Mouse (Mus musculus) hematopoietic stem cell, adult 5-6 weeks (primary cell): ENCODE data around the gene Itga1. TPM values are rescaled to one million over a fixed set of nuclear protein-coding genes. Genes with fewer than 3 reads are reported as not detected.

ENCODE experiments used
- ATAC-seq, 2 experiments: fragments of 125-278 bp in 1 of 2; replicated peaks in 1 of 2; 2 replicates each; pipeline ENCODE4 v1.8.0; 2016 to 2017; ENCODE audit warnings: inconsistent platforms in 2 of 2, mild to moderate bottlenecking in 2 of 2, moderate number of reproducible peaks in 2 of 2, low read depth in 1 of 2, moderate TSS enrichment in 1 of 2; ENCODE audit not compliant: low FRiP score in 2 of 2, poor library complexity in 2 of 2, severe bottlenecking in 2 of 2, insufficient read depth in 1 of 2, low TSS enrichment in 1 of 2
- total RNA-seq: library from RNA; stranded (forward); fragments of 172-1452, 232-1000 nt; gene quantifications from 2 replicates; pipeline ENCODE4 v1.2.3, GENCODE M21; 2017

Gene Itga1
- total RNA-seq: 0.81 and 0.84 TPM in 2 replicates

DNA sequence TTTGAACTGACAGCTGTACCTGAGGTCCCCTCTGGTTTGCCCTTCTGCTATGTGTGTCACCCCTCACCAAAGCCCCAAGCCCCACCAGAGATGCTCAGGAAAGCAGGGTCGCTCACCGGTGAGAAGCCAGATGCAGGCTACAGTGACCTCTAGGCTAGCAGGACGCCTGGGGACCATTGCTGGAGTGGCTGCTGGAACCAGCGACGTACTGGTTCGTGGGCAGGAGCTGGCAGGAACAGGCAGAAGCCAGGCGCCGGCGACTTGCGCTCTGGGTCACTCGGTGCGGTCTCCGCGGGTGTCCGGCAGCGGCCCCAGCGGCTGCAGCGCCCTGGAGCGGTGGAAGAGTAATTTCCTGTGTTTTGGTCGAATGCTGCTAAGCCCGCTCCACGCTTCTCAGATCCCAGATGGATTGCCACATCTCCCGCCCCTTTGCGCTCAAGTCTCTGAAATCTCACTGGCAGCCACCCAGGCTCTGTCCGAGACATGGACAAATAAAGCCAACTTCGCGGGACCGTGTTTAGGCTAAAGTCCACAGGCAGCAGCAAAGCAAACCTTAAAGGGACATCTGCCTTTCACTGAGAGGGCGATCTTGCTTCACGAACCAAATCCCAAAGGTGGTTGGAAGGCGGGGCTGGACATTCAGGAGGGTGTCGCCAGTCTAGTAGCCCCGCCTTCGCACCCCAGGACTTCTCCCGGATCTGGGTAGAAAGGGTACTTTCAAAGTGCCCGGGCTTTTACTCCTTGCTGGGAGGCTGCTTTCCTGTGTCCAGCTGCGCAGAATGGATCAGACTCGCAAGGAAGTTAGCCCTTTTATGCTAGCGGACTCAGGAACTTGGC is at the start of gene Itga1, which contains the start of gene Gm49395:
Itga1 (minus strand) TSS at position 610 of the 837 bp plus-strand sequence.
Gm49395 (minus strand) TSS at position 567 of the 837 bp plus-strand sequence.
- peak; percentile 68 to 85 for ATAC-seq

DNA sequence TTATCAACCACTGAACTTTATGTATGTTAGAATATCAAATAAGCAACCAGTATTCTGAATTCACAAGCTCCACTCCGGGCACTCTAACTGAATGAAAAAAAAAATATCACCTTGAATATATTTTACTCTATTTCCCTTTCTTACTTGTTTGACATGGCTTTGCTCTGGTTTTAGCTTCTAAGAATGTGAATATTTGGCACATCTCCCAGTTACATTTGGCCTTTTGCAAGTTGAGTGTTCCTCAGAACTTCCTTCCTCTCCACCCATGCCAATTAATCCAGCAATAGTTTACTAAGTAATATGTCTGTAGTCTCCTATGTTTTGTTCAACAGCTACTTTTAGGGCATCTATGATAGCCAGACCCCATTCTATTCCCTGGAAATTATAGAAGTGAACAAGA is 48.8 kb upstream of the Itga1 start:
- ATAC-seq: peak; percentile 17 to 53; a peak in 3 of 4 replicates

DNA sequence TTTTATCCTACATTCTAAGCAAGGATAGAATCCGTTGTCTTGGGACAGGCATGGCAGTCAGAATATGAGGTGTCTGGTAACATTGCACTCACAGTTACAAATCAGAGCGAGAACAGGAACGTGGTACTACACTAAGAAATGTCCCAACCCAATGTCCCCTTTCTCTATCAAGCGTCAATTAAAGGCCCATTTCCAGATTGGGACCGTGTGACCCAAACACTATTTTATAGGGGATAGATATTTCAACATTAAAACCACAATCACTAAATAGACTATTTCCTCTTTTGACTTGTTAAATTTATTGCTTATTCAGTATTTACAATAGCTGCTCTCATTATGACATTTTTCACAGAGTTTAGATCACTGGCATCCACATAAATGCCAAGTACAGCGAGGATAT is 48.1 kb upstream of the Itga1 start:
- no peak for ATAC-seq

DNA sequence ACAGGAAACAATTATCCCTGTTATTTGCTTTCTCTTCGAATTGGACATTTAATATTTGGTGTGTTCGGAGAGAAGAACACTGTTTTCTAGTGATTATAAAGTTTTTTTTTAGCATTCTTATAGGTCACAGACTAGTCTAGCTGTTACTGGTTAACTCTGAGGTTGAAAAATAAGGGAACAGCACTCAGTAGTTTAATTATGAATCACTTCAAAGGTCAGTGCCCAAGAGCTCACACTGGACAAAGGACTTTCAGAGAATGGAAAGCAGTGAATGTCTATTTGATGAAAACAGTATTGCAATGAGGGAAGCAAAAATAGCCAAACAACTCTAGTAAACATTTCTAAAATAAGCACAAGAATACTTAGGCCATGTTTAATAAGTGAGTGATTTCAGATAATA is 41.8 kb upstream of the Itga1 start:
- ATAC-seq: no peak

DNA sequence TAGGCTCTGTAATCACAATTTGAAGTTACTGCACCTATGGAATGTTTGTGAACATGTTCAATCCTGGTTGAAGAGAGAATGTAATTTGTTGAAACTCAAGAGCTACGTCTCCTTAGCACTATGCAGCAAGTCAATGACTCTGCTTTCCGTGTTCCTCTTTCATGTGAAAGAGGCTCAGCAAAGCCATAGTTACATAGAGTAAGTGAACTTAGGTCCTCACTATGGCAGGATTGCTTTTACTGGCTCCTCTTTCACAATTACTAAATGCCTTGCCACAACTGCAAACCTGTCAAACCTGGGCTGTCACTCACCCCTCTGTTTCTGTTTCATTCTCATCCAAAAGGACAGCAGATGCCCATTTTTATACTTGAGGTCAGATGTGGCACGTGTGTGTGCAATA is 40.3 kb upstream of the Itga1 start:
- ATAC-seq: no peak

DNA sequence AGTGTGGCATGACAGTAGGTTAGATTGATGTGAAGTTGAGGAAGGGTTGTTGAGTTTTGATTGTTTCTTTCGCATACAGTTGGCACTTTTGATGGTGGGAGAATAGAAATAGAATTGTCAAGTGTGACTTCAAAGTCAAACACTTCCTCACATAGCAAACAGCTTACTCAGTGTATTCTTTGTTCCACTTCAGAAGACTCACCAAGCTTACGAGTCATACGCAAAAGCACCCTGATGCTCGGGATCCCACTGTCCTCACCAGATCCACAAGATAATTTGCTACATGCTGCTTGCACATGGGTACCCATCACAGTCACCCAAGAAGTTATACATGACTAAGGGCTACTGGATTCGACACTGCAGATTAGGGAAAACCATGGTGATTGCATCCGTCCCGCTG is 36.7 kb upstream of the Itga1 start:
- no peak for ATAC-seq

DNA sequence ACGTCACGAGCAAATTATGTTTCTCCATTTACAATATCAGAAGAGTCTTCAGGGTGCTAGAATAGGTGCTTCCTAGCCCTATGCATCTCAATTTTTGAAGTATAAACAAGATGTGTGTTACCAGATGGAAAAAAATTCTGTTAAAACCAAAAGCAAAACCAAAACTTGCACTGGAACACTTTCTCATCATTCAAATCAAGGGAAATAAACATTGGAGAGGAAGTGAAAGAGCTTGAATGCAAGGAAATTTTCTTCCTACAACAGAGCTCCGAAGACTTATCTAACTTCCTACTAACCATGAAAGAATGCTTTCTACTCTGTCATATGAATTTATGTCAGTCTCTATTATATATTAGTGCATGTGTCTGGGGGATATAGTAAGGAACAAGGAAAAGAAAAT is 35.0 kb upstream of the Itga1 start:
- ATAC-seq: peak; percentile 53 to 64

DNA sequence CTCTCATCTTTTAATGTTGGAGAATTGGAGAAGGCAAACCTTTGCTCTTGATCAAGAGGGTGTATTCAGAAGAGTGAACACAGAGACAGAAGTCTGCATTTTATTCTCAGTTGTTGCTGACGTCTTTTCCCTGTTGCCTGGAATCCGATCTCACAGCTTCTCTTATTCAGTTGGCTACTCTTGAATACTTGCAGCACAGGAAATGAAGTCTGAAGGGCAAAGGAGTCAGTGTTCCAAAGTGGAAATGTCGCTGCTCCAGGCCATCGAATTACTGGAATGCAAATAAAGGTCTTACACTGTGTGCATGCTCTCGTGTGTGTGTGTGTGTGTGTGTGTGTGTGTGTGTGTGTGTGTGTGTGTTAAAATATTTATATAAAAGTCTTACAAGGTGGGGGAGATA is 30.7 kb upstream of the Itga1 start:
- no peak for ATAC-seq

DNA sequence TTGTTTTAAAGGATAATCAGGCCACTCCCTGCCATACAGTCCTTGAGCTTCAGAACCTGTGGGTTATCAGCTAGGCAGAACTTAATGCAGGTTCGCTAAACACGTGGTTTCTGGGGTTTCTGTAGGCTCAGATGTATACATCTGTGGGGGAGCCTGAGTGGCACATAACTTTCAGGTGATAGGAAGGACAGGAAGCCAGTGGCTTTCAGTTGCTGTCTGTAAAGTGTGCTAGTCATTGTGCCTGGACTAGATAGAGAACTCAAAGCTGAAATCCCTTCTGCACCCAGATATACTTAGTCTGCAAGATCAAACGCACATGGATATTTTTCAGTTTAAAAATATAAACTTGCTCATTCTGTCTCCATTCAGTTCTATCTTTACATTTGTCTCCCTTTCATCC is 29.6 kb upstream of the Itga1 start:
- peak; percentile 45 to 60; a peak in 2 of 4 replicates for ATAC-seq

DNA sequence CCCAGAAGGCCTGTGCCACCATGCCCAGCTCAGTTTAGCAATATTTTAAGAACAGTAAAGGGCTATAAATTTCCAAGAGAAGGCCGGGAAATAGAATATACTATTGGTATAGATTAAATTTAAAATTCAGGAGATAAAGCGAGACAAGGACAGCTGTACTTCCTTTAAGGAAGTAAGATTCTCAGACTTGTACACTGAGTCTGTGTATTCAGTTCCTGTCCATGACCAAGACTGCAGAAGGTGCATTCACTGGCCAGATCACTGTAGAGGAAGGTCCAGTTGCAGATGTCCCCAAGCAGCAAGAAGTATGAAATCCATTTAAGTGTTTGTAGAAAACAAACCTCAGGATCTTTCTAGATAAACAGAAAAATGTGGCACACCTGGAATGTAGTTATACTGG is 28.3 kb upstream of the Itga1 start:
- no peak for ATAC-seq

DNA sequence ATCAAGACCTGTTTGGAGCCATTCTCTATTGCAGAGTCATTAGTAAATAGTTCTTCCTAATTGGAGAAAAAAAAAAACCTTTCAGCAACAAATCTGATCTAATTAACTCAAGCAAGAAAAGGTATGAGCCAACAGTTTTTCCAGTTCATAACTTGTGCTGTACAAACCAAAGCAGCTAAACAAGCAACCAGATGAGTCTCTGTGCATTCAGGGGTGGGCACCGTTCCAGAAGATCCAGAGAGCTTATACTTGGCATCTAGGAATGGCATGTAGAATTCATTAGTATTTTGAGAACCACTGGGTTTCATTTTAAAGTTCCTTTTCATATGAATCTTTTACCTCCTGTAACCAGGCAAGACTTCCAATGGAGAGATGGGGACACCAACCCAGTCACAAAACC is 26.1 kb upstream of the Itga1 start:
- no peak for ATAC-seq

DNA sequence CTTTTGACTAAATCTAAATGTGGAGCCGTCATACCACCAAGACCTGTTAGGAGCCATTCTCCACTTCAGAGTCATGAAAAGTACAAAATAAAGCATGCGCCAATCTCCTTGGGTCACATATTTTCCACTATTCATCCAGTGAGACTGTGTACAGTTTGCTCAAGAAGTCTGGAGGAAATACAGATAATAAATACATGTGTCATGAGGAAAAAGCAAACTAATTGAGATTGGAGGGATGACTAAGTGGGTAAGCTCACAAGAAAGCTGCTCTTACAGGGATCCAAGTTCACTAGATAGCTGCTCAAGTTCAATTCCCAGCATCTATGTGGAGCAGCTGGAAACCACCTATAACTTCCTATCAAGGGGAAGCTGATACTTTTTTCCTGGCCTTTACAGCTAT is 24.8 kb upstream of the Itga1 start:
- no peak for ATAC-seq

DNA sequence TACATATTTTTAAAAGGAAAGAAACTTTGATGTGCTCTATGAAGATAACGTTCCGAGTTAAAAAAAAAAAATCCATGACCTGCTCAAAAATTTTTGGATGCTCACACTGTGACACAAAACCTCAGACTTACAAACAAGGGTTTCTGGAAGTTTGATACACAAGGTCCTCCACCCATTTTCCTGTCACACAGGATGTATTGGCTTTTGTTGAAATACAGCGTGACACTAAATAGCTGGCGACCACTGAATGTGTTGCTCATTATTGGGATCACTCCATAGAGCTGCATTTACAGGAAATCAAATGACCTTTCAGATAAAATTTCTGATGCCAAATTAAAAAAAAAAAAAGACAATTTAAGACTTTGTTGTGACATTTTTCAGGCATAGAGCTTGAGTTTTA is 23.4 kb upstream of the Itga1 start:
- no peak for ATAC-seq

DNA sequence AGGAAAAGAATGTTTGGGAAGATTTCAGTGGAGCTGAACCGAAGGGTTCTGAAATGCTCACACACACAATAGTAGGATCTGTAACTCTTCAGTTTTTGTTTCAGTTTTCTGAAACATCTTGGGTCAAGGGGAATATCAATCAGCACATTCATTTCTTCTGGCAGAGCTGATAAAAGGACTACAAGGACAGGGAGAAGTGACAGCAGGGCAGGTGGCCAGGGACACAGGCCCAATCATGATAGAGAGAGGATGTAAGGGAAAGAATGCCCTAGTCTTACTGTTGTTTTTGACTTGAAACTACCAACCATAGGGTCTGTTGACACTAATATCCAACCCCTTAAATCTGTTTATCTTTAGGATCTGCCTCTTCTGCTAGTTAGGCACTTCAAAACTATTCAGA is 22.8 kb upstream of the Itga1 start:
- no peak for ATAC-seq

DNA sequence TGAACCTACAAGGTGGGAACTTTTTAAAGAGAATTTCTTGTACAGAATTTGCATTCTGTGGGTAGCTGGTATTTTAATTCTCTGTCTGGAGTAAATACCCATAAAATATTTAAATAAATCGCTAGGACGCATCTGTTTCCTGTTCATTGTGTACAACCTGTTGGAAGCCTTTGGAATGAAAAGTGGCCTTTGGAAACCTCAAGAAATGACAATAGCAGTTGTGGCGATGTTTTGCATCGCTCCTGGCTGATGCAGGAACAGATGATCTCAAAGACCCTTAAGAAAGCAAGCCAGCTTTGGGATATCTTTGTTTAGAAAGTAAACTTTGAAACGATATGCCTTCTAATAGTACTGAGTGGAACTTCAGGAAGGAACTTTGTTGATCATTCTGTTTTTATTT is 17.0 kb upstream of the Itga1 start:
- peak in 1 of 2 experiments; percentile 32; a peak in 1 of 4 replicates for ATAC-seq

DNA sequence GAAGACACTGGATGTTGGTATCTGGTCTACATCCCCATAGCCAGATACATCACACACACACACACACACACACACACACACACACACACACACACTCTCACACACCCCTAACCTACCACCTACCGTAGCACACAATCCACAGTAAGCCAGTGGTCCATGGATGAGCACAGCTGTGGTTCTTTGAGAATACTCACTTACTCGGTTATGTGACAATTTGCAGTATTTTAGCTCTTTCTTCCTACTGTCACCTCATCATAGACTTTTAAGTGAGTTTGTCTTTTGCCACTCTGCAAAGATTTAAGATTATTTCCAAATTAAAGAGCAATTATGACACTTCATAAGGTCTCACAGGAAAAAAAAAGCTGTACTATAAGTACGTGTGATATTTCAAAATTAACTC is 16.4 kb upstream of the Itga1 start:
- no peak for ATAC-seq

DNA sequence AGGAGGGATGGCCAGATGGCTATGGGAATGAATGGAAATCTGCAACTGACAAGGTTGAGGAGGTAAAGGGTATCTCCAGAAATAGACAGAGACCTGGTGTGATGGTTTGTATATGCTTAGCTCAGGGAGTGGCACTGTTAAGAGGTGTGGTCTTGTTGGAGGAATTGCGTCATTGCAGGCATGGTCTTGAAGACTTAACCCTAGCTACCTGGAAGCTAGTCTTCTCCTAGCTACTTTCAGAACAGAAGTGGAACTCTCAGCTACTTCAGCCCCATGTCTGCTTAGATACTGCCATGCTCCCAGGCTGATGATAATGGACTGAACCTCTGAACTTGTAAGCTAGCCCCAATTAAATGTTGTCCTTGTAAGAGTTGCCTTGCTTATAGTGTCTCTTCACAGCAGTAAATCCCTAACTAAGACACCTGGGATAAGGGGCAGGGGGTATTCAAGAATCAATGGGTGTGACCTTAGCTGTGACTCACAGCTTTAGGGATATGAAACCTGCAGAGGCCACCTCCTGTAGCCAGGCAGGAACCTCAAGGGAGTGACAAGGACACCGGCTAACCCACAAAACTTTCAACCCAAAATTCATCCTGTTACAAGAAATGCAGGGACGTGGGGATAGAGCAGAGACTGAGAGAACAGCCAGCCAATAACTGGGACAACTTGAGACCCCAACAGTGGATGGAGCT is 15.3 kb upstream of the Itga1 start:
- ATAC-seq: no peak

DNA sequence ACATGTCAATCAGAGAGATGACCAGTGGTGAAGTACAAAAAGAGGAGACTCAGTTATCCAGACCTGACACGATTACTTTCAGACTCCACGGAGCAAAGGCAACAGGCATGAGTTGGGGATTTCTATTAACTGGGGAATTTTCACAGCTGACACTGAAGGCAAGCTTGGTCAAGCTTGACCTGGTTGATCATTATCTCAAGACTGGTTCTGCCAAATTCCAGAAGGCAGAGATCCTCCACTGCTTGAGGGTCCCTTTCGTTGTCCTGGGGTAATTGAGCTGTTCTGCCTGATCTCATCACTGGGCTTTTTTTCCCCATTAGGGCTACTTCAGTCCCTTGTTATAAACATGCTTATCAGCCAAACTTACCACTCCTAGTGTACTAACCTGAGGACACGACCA is 7.9 kb upstream of the Itga1 start:
- no peak for ATAC-seq

DNA sequence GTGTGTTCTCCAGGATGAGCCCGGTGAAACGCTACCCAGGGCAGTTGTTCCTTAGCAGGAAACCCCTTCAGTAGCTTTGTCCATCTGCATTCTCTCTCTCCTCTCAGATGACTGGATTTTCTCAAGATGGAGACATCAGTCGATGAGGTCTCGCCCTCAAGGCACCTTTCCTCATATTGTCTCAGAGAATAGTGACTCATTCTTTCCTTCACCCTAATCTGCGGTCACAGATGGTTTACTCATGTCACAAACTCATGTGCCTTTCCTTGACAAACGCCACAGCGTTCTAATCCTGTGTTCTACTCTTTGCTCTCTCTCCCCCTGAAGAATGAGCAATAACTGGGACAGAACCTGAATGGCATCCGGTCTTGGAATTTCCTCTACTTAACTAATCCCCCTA is 5.7 kb upstream of the Itga1 start:
- ATAC-seq: no peak
